7 mouse cellular contexts compared by ENCODE assay signal in genomic region chrX:68821059-68821458, GRCm38 (mm10). TPM values are rescaled to one million over a fixed set of nuclear protein-coding genes. Genes with fewer than 3 reads are reported as not detected.
DNase-seq lines count a peak whose midpoint lies in the region; ATAC-seq and TF ChIP-seq lines count a peak whose summit lies in the region.
"Not testable (repeated sequence)": the region's sequence is repeated elsewhere in the genome, so short reads cannot be mapped to it uniquely, and the experiment has no call there.

Gene Gm14698, plus strand, starts transcription at chrX:68821093.

- H3K4me1 ChIP-seq in embryonic fibroblast, embryonic 13.5 days (ENCODE audit: control insufficient read depth, insufficient read depth, low read length); heart, embryonic 10.5 days; hindbrain, postnatal 0 days (ENCODE audit: insufficient read depth, low read length); limb, embryonic 11.5 days (ENCODE audit: control insufficient read depth, insufficient read depth, low read length); olfactory bulb, adult 2 months (ENCODE audit: control insufficient read depth, insufficient read depth, low read length): not testable (repeated sequence)

- not testable (repeated sequence) for TF ChIP-seq POLR2A in embryonic fibroblast, embryonic 13.5 days (IDR thresholded peaks at IDR 0.05; ENCODE audit: low read depth, low read length); olfactory bulb, adult 2 months (IDR thresholded peaks at IDR 0.05; ENCODE audit: insufficient read depth, low read depth, low read length)

- WGBS in heart, embryonic 10.5 days = 21% methylated on average over 35 of the region's 36 CpGs
- 20% methylated on average over 13 of the region's 36 CpGs for WGBS in hindbrain, postnatal 0 days
- 17% methylated on average over 29 of the region's 36 CpGs for WGBS in limb, embryonic 11.5 days
- WGBS in olfactory bulb, adult 2 months = 18% methylated on average over 25 of the region's 36 CpGs

- H3K27me3 ChIP-seq in heart, embryonic 10.5 days (ENCODE audit: insufficient read depth, poor library complexity, severe bottlenecking); hindbrain, postnatal 0 days (ENCODE audit: insufficient read depth, low read length); limb, embryonic 11.5 days (ENCODE audit: control insufficient read depth, insufficient read depth, low read length): not testable (repeated sequence)

- not testable (repeated sequence) for H3K9me3 ChIP-seq in heart, embryonic 10.5 days; hindbrain, postnatal 0 days (ENCODE audit: low read length); limb, embryonic 11.5 days (ENCODE audit: control insufficient read depth, low read length)

- peak; percentile 2 for DNase-seq in cerebellum, adult 11 months
- DNase-seq in heart, embryonic 10.5 days (ENCODE audit: low spot score); hindbrain, postnatal 0 days (ENCODE audit: low spot score): not testable (repeated sequence)
- peak; percentile 25 for DNase-seq in limb, embryonic 11.5 days (ENCODE audit: low spot score)
- peak; percentile 1 for DNase-seq in lung, postnatal 14 days

- H3K4me2 ChIP-seq in hindbrain, postnatal 0 days (ENCODE audit: low read depth, low read length) = peak within 1 kb of the TSS; percentile 36; the same call in 1 of the 2 replicates
- H3K4me2 ChIP-seq in limb, embryonic 11.5 days (ENCODE audit: low read depth, severe bottlenecking) = peak within 1 kb of the TSS; percentile 20; the same call in 1 of the 2 replicates

- not testable (repeated sequence) for H3K4me3 ChIP-seq in embryonic fibroblast, embryonic 13.5 days (ENCODE audit: insufficient read depth, low read length)
- peak within 1 kb of the TSS; percentile 40 for H3K4me3 ChIP-seq in heart, embryonic 10.5 days
- H3K4me3 ChIP-seq in hindbrain, postnatal 0 days (ENCODE audit: low read length) = peak within 1 kb of the TSS; percentile 28
- peak within 1 kb of the TSS; percentile 10; the same call in 1 of the 2 replicates for H3K4me3 ChIP-seq in limb, embryonic 11.5 days (ENCODE audit: low read depth, low read length)
- H3K4me3 ChIP-seq in olfactory bulb, adult 2 months (ENCODE audit: insufficient read depth, low read depth, low read length) = peak within 1 kb of the TSS; percentile 13; the same call in 1 of the 2 replicates

- H3K36me3 ChIP-seq in heart, embryonic 10.5 days; hindbrain, postnatal 0 days (ENCODE audit: insufficient read depth, low read length); limb, embryonic 11.5 days (ENCODE audit: control insufficient read depth, insufficient read depth, low read length): not testable (repeated sequence)

- not testable (repeated sequence) for H3K27ac ChIP-seq in embryonic fibroblast, embryonic 13.5 days (ENCODE audit: insufficient read depth, low read length); hindbrain, postnatal 0 days; limb, embryonic 11.5 days (replicated peaks; ENCODE audit: low read depth, low read length); olfactory bulb, adult 2 months (ENCODE audit: insufficient read depth, low read depth, low read length)
- 0 out of 2 replicates have a peak within 1 kb of the TSS, but pooled peaks have one; percentile 42 for H3K27ac ChIP-seq in heart, embryonic 10.5 days

- TF ChIP-seq CTCF in embryonic fibroblast, embryonic 13.5 days (IDR thresholded peaks at IDR 0.05; ENCODE audit: borderline replicate concordance, insufficient read depth, low read length); hindbrain, postnatal 0 days (IDR thresholded peaks at IDR 0.05; ENCODE audit: low read depth); olfactory bulb, adult 2 months (IDR thresholded peaks at IDR 0.05; ENCODE audit: insufficient read depth, low read depth, low read length): not testable (repeated sequence)

- not testable (repeated sequence) for H3K9ac ChIP-seq in hindbrain, postnatal 0 days (replicated peaks; ENCODE audit: low read length)
- 0 out of 2 replicates have a peak within 1 kb of the TSS, but pooled peaks have one; percentile 12 for H3K9ac ChIP-seq in limb, embryonic 11.5 days (ENCODE audit: low read length)

- peak; percentile 86 for ATAC-seq in hindbrain, postnatal 0 days
- peak; percentile 87 for ATAC-seq in limb, embryonic 11.5 days (ENCODE audit: insufficient number of reproducible peaks, low FRiP score, low TSS enrichment, low read depth)

RNA-seq across cellular contexts. Expression of gene Gm14698, which starts in this region (rescaled TPM):
- 15.1 and 16.1 TPM in 2 replicates for polyA plus RNA-seq in embryonic fibroblast, embryonic 13.5 days (2011; ENCODE audit: insufficient read length, low read depth, missing spikeins)
- 2.7 and 3.4 TPM in 2 replicates for polyA plus RNA-seq in heart, embryonic 10.5 days (2016; fragmentation: Nextera tagmentation; extraction: Ambion mirVana)
- total RNA-seq in hindbrain, postnatal 0 days (2014; rRNA removed) = 0.47 and 2.9 TPM in 2 replicates
- polyA plus RNA-seq in hindbrain, postnatal 0 days (2015; fragmentation: Nextera tagmentation; extraction: Ambion mirVana) = 2.3 and 2.5 TPM in 2 replicates
- 2.9 and 4.4 TPM in 2 replicates for polyA plus RNA-seq in limb, embryonic 11.5 days (2014; fragmentation: Nextera tagmentation; extraction: Ambion mirVana)
- polyA plus RNA-seq in olfactory bulb, adult 2 months (2012; ENCODE audit: insufficient read depth, insufficient read length, low replicate concordance, missing spikeins) = not detected in 2 replicates
